Mouse (Mus musculus): ENCODE data around the gene Tmem256.

Tmem256 gene

DNA sequence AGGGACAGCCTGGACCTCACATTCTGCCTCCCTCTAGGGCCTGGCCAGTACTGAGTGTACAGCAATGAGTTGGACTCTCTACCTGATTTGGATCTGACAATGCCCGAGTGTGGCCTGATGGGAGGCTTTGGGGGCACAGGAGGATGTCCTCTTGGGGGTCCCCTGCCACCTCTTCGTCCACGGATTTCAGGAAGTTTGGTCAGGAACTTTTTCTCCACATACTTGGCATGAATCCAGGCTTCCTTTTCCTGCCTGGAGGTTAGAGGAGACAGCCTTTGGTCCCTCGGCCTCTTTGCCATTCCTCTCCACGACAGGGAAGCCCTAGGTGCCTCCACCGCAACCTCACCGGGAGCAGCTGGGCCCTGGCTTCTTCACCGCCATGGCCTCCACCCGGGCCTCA is 45.9 kb downstream of the Tmem256 start:
- no peak for DNase-seq (ENCODE audit: low spot score)

- DNase-seq (ENCODE audit: low spot score) = no peak
These were observed 46.3 kb downstream of the Tmem256 start for GRCm38 (mm10) chr11:69884663-69885062.

DNA sequence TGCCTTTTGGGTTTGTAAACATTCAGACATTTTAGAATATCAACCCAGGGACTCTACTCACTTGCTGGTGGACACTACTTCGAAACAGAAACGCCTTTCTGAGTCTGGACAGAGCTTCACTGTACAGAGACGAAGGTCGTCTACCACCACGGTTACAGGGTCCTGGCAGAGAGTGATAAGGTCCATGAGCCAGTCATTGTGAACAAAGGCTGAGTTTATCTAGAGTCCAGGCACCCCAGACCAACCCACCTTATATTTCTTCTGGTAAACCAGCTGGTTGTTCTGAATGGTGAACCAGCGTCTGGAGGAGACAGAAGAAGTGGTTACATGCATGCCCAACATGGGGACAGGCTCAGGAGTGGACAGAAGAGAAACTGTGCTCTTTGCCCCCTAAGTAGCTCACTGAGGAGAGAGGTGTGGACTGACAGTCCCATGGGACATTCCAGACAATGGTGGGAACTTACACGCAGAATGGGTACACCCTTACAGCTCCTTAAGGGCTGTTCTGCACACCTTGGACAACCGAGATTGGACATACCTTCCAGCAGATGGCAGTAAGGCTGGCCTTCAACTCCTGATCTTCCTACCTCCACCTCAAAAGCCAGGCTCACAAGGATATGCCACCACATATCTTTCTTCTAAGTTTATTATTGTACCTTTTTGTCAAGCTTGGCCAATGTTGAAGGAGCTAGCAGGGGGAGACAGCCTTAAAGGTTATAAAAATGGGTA is 48.8 kb downstream of the Tmem256 start:
- DNase-seq (ENCODE audit: low spot score) = peak; percentile 38

All from yolk sac, embryonic 10.5 days (tissue).